Mouse (Mus musculus) megakaryocyte-erythroid progenitor cell, adult 5-6 weeks (primary cell): ENCODE results near the gene Magi3. TPM values are rescaled to one million over a fixed set of nuclear protein-coding genes. Genes with fewer than 3 reads are reported as not detected.

Experiments used
- ATAC-seq: replicated peaks from 2 replicates; pipeline ENCODE4 v1.8.0; 2016; ENCODE audit warnings: mild to moderate bottlenecking, inconsistent platforms; ENCODE audit not compliant: severe bottlenecking, poor library complexity, low FRiP score, low TSS enrichment
- total RNA-seq, 2 experiments: library from RNA; stranded (forward) in 1 of 2; stranded (reverse) in 1 of 2; fragments of 200-1000, 215-1000 nt in 1 of 2; fragments of >200 nt in 1 of 2; fragmentation: Nextera tagmentation in 1 of 2; gene quantifications; 2 replicates each; pipeline ENCODE4 v1.2.3; 2014 to 2017

Magi3 gene
- total RNA-seq, 2 experiments from 2014 or later: 1.4 to 1.9 TPM

DNA sequence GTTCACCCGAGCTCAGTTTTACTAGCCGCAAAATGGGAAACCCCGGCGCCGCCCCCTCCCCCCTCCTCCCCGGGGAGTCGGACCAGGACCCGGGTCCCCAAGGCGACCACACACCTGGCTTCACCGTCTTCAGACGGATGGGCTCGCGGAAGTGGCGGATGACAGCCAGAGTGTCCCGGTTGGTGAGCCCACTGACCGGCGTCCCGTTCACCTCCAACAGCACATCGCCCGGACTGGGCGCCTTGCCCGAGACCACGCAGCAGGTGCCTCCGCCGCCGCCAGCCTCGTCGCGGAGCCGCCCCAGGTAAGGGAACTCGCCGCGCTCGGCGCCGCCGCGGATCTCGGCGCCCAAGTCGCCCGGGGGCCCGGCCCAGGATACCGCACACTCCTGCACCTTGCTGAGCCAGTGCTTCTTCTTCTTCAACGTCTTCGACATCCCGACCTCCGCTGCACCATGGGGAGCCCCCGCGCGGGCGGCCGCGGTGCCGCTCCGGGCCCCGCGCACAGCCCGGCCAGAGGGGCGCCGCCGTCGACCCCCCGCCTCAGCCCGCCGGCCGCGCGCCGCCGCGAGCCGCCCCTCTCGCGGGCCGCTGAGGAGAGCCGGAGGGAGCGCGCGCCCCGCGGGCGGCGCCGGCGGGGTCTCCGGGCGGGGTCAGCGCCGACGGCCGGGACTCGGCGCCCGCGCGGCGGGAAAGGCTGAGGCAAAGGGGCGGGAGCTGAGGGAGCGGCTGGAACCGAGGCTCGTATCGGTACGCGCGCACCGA lies 461 bp downstream of the Magi3 start:
- ATAC-seq: no peak

DNA sequence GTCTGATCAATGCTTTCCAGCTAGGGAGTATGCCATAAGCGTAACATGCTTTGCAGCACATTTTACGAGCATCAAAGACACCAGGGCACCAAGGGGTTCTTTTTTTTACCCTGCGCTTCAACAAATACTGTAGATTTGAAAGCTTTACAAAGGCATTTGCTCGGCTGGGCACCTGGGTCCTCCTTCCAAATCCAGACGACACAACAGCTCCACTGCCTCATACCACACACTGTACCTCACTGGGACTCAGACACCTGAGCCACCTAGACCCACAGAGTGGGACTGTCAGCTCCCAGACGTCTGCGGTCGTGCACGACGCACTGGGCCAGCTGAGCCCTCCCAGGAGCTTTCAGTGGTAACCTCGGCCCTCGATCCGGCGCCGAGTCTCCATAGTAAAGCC lies 1.2 kb downstream of the Magi3 start:
- ATAC-seq: 0 out of 2 replicates have a peak, but pooled peaks have one; percentile 19

DNA sequence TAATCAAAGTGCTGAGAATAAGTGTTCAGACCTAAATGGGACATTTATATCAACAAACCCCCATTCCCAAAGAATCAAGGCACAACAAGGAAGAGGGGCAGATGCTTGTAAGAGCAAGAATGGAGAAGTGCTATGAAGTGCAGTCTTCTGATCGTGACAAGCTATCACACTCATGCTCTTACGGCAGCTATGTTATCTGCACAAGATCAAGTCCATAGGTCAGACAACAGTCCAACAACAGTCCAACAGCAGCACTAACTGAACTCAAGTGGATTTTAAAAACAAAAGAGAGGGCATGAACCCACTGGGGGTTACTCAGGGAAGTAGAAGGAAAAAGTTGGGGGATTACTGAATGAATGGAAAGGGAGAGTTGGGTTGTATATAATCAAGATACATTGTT lies 30.4 kb downstream of the Magi3 start:
- ATAC-seq: no peak

DNA sequence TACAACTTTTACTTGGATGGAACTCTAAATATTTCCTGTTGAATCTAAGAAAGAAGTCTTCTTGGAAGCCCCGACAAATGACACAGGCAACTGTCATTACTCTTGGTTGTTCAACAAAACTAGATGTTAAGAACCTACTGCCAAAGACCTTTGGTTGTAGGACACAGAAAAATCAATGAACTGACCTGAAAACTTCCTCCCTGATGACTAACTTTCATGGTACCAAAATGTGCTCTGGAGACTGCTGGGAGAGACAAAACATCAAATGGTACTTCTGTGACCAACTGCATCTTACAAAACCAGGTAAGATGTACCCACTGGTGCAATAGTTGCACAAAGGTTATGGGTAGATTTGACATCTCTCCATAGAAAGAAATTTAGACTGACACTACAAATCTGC lies 30.9 kb downstream of the Magi3 start:
- ATAC-seq: no peak

DNA sequence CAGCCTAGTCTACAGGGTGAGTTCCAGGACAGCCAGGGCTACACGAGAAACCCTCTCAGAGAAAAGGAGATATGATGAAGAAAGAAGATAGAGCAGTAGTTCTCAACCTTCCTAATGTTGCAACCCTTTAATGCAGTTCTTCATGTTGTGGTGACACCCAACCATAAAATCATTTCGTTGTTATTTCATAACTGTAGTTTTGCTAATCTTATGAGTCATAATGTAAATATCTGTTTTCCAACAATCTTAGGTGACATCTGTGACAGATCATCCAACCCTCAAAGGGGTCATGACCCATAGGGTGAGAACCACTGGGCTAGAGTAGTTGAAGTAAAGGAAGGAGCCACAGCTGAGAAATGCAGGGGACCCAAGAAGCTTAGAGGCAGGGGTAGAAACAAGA lies 35.9 kb downstream of the Magi3 start:
- no peak for ATAC-seq

DNA sequence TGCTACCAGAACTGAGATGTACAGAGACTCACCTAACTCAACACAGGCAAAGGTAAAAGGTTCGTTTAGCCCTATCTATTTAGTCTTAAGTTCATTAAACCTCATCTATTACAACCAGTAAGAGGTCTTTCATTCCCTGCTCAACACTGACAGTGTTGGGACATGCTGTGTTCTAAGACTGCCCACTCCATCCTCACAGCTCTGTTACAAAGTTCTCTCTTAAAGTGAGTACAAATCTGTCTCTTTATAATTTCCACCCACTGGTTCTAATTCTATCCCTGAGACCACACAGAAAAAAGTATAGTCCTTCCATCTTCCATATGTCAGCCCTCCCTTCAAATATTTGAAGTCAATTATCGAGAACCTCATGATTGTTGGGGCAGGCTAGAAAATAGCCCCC lies 36.5 kb downstream of the Magi3 start:
- no peak for ATAC-seq

DNA sequence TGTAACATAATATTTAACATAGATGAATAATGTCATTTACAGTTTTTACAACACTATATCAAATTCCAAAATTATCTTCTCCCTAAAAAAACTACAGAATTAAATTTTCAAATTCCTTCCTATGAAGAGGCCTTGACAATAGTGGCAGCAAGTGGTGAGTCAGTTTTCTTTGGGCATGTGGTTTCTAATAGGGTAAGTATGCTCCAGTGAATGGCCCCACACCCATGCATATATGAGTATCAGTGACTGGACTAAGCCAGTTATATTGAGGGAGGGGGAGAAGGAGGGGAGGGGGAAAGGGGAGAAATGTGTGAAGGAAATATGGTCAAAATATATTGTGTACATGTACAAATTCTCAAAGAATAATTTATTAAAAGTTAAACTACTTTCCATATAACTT lies 37.5 kb downstream of the Magi3 start:
- no peak for ATAC-seq

DNA sequence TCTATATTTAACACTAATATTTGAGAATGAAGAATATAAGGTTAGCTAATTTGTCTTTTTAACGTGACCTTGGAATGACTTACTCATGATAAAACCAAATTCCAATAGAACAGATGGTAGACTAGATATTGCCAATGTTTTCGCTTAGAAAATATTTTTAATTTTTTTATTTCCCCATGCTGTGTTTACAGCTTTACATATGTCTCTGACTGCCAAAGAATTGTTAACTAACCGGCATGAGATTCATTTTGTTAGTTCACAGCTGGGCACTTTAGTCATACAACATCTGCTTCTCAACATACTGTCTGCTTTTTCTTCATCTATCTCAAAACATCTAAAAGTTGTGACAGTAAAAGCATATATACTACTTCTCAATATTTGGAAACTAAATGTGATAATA lies 58.8 kb downstream of the Magi3 start:
- ATAC-seq: no peak

DNA sequence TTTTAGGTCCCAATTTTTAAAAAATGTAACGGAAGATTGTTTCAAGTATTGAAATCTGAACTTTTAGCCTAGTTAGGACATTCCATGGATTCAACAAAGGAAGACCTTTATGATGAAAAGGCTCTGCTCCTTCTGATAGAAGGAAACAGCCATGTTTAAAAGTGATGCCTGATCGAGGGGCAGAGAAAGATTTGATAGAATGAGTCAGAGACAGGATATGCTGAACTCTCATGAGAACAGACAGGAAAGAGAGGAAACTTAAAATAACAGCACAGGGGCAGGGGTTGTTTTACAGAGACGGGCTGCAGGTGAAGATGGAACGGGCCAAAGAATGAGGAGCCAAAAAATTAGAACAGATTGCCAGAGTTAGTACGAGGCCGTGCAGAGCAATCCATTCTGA lies 59.6 kb downstream of the Magi3 start:
- no peak for ATAC-seq

DNA sequence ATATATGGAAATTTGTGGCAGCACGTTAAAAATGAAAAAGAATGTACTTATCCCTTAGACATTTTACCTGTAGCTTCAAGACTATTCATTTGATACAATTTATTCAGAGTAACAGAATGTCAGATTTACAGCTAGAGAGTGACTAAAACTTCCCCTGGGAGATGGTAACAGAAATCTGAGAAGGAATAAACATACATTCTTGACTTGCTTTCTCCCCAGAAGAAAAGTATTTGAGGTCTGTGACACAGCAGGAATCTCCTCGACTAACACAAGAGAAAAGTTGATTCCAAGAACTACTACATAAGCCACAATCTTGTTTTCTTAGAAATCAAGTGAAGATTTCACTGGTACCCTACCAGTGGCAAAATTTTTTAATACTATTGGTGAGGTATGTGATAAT lies 70.0 kb downstream of the Magi3 start:
- no peak for ATAC-seq

DNA sequence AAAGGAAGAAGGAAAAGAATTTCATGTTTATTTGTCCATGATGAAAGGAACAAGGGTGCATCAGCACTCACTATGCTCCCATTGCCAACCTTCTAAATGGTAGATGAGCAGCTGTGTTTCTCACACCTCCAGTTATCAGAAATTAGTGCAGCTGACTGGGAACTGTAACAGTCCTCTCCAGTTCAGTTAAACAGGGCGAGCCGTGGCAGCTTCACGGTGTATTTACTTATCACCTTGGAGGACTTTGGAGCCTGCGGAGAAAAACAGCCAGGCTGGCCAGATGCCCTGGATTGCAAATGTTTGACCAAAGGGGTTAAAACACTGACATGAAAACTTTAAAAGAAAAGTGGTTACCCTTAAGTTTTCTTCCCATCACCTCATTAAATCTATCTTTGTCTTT lies 77.8 kb downstream of the Magi3 start:
- ATAC-seq: no peak

DNA sequence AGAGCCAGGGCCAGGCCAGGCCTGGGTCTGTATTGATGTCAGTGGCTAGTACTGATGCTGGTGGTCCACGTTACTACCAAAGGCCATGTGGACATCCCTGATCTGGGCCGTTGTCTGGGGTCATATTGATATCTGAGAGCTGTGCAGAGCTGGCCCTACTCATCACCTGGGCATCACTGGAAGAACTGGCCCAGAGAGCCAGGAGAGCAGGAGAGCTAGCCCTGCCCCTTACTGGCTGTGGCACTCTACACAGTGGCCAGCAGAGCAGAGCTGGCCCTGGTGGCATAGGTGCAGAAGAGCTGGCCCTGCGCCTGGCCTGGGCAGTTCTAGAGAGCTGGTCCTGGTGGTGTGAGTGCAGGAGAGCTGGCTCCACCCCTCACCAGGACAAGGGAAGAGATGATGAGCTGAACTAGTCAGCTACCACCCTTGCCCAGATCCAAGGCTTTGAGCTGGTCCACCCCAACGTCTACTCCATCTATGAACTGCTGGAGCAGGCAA lies 81.2 kb downstream of the Magi3 start:
- ATAC-seq: no peak

DNA sequence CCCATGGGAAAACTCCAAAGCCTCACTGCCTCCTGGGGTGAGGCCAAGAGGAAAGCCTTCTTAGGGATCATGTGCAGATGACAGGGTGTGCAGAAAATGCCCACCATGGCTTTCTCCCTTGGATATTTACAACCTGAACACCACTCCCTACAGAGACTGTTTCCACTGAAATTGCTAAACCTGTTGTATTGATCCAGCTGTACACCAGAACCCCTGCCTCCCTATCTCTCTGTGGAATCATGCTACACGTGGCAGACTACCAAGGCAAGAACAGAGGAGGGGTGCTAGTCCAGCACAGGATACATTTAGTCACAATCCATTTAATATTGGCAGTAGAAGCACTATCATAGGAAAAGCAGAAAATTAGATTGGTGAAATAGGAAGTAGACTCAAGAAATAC lies 94.5 kb downstream of the Magi3 start:
- no peak for ATAC-seq

DNA sequence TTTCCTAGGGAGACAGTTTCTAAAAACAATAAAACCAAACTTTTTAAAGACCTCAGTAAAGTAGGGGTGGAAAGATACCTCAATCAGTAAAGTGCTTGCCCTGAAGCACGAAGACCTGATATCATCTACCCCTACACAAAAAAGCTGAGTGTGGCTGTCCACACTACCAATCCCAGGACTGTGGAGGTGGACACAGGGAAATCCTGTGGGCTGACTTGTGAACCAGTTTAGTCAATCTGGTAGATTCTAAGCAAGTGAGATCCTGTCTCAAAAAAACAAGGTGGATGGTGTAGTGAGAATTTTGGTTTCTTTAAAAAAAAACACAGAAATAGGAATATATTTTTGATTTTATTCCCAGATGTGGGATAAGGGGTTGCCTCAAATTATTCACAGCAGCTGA lies 96.3 kb downstream of the Magi3 start:
- no peak for ATAC-seq

DNA sequence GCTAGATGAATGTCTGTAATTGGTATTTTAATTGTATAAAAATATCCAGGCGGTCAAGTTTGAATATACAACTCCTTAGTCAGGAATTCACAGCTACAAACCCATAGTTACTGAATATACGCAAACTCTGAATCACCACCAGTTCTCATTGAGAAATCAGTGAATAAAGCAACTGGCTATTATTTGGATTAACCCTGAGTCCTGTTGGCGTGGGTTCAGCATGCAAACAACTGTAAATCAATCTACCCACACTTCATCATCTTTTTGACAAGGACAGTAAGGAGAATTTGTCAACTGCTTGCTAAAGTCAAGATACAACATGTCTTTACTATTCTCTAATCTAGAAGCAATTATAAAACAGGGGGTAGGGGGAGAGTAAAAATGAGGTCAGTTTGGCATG lies 110.7 kb downstream of the Magi3 start:
- ATAC-seq: no peak

DNA sequence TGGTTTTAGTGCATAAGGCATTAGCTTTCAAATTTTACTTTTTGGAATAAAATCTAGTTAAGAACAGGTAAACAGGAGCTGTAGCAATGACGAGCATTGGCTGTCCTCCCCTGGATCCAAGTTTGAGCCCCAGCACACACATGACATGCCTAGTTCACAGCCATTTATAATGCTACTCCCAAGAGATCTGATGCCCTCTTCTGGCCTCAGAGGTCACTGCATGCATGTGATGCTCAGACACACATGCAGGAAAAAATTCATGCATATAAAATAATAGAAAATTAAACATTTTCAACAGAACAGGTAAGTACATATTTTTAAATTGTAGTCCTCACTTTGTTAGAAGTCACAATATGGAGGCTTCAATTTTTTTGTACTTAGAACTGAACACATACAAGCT lies 115.2 kb downstream of the Magi3 start:
- peak; percentile 94 for ATAC-seq

DNA sequence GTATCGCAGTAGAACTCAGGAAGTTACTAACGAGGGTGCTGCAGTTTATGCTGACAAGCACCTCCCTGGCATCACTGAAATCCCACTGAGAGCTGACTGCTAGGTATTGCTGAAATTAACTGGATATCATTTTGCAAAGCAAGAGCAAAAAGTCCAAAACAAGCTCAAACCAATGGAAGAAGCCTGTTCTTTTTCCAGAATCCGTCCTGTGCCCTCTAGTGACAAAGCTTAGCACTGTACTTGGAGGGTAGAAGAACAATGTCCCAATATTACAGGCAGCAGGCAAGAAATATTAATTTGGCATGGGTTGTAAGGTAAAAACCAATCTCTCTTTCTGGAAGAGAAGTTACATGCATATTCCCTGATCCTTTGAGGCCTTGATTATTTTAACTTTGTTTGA lies 118.5 kb downstream of the Magi3 start:
- no peak for ATAC-seq

DNA sequence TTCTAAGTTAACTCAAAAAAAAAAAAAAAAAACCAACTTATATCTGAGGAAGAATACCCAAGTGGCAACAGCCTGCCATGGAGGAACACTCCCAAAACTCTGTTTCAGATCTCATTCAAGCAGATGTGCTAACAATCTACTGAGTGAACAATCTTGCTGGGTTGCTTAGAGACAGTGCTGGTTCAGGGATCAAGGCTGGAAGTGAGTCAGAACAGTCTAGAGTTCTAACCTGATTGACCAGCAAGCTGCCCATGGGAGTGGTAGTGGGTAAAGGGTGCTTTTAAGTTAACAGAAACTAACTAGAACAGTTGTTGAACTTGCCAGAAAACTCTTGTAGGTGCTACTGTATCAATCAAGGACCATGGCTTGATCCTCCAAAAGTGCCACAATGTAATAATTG lies 118.9 kb downstream of the Magi3 start:
- ATAC-seq: no peak

DNA sequence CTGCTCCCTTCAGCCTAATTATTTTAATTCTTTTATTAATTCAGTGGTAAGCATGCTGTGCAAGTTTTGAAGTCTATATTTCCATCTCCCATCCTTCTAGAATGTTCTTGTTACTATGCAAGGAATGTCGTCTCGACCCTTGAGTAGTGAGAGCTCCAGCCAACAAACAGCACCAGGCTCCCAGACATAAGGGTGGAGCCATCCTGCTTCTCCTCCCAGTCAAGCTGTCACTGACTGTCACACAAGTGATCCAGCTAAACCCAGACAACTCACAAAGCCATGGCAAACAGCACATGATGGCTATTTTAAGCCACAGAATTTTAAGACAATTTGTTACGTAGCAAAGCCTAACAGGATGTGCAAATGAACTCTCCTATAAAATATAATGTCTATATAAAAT lies 124.2 kb downstream of the Magi3 start:
- ATAC-seq: no peak

DNA sequence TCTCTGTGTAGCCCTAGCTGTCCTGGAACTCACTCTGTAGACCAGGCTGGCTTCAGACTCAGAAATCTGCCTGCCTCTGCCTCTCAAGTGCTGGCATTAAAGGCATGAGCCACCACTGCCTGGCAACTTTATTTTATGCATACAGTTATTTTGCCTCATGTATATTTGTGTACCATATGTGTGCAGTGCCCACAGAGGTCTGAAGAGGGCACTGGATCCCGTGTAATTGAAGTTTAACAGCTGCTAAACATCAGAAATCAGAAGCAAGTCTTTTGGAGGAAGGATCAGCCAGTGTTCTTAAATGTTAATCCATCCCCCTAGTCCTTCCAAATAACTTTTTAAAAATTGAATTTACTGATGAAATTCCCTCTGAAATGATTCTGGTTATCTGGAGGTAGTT lies 125.5 kb downstream of the Magi3 start:
- 0 out of 2 replicates have a peak, but pooled peaks have one; percentile 52 for ATAC-seq

DNA sequence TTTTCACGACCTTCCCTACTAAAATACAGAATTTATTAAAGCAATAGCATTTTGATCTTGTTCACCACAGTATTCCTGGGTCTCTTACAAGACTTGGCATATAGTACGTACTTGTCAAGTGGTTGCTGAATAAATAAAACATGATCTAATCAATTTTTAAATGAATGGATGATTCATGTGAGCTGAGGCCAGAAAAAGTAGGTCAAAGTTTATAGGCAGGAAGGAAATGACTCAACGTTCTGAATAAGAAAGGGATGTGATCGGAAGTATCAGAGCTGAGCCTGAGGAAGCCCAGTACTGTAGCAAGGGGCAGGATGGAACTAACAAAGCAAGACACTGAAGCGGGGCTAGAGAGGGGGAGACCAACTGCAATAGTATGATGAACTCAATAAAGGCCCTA lies 127.4 kb downstream of the Magi3 start:
- ATAC-seq: no peak

DNA sequence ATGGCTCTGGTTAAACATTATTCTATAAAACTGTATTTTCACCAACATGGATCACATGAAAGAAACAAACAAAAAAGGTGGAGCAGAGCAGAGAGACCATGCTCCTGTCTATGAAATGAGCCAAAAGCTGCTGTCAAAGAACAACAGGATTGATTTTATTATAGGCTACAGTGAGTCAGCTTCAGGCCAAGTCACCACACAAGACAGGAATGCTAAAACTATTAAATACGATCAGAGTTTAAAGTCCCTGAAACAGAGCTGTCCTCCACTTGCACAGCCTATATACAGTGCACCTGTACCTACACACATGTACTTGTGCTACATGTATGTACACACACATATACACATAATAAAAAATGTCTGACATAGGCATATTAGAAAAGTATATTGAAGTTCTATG lies 138.1 kb downstream of the Magi3 start:
- ATAC-seq: no peak
